Mouse (Mus musculus): ENCODE measurements at regions not wholly inside any gene's neighbourhood (a gene's known extent, or its start where the extent isn't known, plus 50 kb on each side); places are given as distances from the start of the nearest gene placed in this dataset.

DNA sequence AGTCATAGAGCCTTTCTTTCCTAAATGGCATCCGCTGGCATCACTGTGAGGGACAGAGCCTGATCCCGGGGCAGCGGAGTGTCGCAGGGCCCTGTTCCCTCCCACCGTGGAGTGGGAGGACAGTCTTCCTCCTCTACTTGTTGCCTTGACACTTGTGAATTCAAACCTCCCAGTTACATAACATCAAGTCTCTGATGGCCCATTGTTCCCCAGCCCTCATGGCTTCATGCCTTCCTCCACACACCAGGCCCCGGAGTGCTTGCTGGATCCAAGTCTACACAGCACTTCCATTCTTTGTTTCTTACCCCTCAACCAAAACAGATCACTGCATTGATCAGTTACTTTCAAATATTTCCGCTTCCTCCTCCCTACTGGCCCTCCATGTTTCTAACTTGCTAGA is 357.7 kb upstream of the Maf start:
- Histone ChIP-seq H3K9me3 (ENCODE audit: control insufficient read depth, insufficient read depth, low read depth, low read length) (no peaks in the 10 kb centered on the region), H3K4me1 (ENCODE audit: control insufficient read depth in 2 of 2, insufficient read depth in 2 of 2, low read length in 2 of 2, poor library complexity in 1 of 2) (no peaks in the 10 kb centered on the region), H3K27ac (ENCODE audit: insufficient read depth, low read depth, low read length, poor library complexity, severe bottlenecking) (no peak overlapping the region), H3K4me3 (ENCODE audit: insufficient read depth in 1 of 2, low read depth in 1 of 2, low read length in 2 of 2, poor library complexity in 1 of 2, severe bottlenecking in 1 of 2) (no peak overlapping the region), H3K9ac (ENCODE audit: insufficient read depth, low read depth, low read length, poor library complexity, severe bottlenecking) (no peak overlapping the region), H3K36me3 (ENCODE audit: control insufficient read depth, insufficient read depth, low read length, poor library complexity, severe bottlenecking) (no peaks in the 10 kb centered on the region)
- in situ Hi-C loops (cut with MboI; ENCODE audit: low sequenced_read_pairs in 2 of 2, unreplicated experiment in 2 of 2) = no loop called here
- no peak for DNase-seq (ENCODE audit: low read depth, low spot score)
- no peak for TF ChIP-seq MAFK (IDR thresholded peaks at IDR 0.05; ENCODE audit: insufficient read depth, low read depth, low read length)
- TF ChIP-seq ZNF384 (IDR thresholded peaks at IDR 0.05; ENCODE audit: low read depth, low read length) = no peak
- no peak for TF ChIP-seq HCFC1 (IDR thresholded peaks at IDR 0.05; ENCODE audit: borderline replicate concordance, insufficient read depth, low read length)
- no peak for TF ChIP-seq CHD2 (IDR thresholded peaks at IDR 0.05; ENCODE audit: low read depth, low read length)
- TF ChIP-seq ZC3H11A (IDR thresholded peaks at IDR 0.05; ENCODE audit: borderline replicate concordance, low read depth, low read length) = no peak

DNA sequence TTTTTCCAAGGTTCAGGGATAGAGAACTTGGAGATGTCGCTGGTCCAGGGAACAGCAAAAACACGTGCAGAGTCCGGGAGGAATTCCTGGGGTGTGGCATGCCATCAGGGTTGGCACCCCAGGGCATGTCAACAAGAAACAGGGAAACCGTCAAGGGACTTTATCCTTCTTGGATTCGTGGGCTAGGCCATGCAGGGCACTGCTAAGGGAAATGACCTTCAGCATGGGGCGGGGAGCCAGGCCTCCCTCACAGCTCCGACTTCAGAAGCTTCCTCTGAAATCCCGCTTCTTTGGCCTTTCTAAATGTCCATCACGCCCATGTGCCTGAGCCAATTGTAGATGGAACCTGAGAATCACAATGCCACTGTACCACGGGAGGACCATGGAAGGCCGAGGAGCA is 357.0 kb upstream of the Maf start:
- H3K9ac ChIP-seq (ENCODE audit: insufficient read depth, low read depth, low read length, poor library complexity, severe bottlenecking) = no peak overlapping the region
- H3K27ac ChIP-seq (ENCODE audit: insufficient read depth, low read depth, low read length, poor library complexity, severe bottlenecking) = no peak overlapping the region
- TF ChIP-seq ZC3H11A (IDR thresholded peaks at IDR 0.05; ENCODE audit: borderline replicate concordance, low read depth, low read length) (no peak), ZNF384 (IDR thresholded peaks at IDR 0.05; ENCODE audit: low read depth, low read length) (no peak), MAFK (IDR thresholded peaks at IDR 0.05; ENCODE audit: insufficient read depth, low read depth, low read length) (no peak), HCFC1 (IDR thresholded peaks at IDR 0.05; ENCODE audit: borderline replicate concordance, insufficient read depth, low read length) (no peak), CHD2 (IDR thresholded peaks at IDR 0.05; ENCODE audit: low read depth, low read length) (no peak)
- H3K9me3 ChIP-seq (ENCODE audit: control insufficient read depth, insufficient read depth, low read depth, low read length) = no peaks in the 10 kb centered on the region
- DNase-seq (ENCODE audit: low read depth, low spot score) = no peak
- no peaks in the 10 kb centered on the region for H3K36me3 ChIP-seq (ENCODE audit: control insufficient read depth, insufficient read depth, low read length, poor library complexity, severe bottlenecking)
- H3K4me1 ChIP-seq (ENCODE audit: control insufficient read depth in 2 of 2, insufficient read depth in 2 of 2, low read length in 2 of 2, poor library complexity in 1 of 2) = no peaks in the 10 kb centered on the region
- in situ Hi-C loops (cut with MboI; ENCODE audit: low sequenced_read_pairs in 2 of 2, unreplicated experiment in 2 of 2) = no loop called here
- no peak overlapping the region for H3K4me3 ChIP-seq (ENCODE audit: insufficient read depth in 1 of 2, low read depth in 1 of 2, low read length in 2 of 2, poor library complexity in 1 of 2, severe bottlenecking in 1 of 2)

DNA sequence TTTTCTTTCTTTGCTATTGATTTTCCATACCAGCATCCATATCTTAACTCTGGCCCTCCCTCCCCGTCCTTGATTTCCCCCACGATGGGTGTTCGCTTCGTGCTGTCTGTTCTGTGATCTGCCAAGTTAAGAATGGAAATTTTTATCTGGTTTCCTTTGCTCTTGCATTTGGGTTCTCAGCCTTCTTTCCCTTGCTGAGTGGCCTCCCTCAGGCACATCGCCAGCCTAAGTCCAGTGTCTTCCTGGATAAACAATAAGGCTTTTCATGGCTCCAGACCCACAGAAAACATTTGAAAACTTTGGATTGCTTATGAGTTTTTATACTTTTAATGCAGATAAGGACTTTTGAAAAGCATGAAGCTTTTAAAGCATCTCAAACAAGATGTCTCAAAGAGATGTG is 355.9 kb upstream of the Maf start:
- in situ Hi-C loops (cut with MboI; ENCODE audit: low sequenced_read_pairs in 2 of 2, unreplicated experiment in 2 of 2) = no loop called here
- no peak overlapping the region for H3K9ac ChIP-seq (ENCODE audit: insufficient read depth, low read depth, low read length, poor library complexity, severe bottlenecking)
- H3K27ac ChIP-seq (ENCODE audit: insufficient read depth, low read depth, low read length, poor library complexity, severe bottlenecking) = no peak overlapping the region
- H3K36me3 ChIP-seq (ENCODE audit: control insufficient read depth, insufficient read depth, low read length, poor library complexity, severe bottlenecking) = no peaks in the 10 kb centered on the region
- no peak overlapping the region for H3K4me3 ChIP-seq (ENCODE audit: insufficient read depth in 1 of 2, low read depth in 1 of 2, low read length in 2 of 2, poor library complexity in 1 of 2, severe bottlenecking in 1 of 2)
- DNase-seq (ENCODE audit: low read depth, low spot score) = no peak
- no peaks in the 10 kb centered on the region for H3K4me1 ChIP-seq (ENCODE audit: control insufficient read depth in 2 of 2, insufficient read depth in 2 of 2, low read length in 2 of 2, poor library complexity in 1 of 2)
- TF ChIP-seq ZNF384 (IDR thresholded peaks at IDR 0.05; ENCODE audit: low read depth, low read length) (no peak), MAFK (IDR thresholded peaks at IDR 0.05; ENCODE audit: insufficient read depth, low read depth, low read length) (no peak), ZC3H11A (IDR thresholded peaks at IDR 0.05; ENCODE audit: borderline replicate concordance, low read depth, low read length) (no peak), HCFC1 (IDR thresholded peaks at IDR 0.05; ENCODE audit: borderline replicate concordance, insufficient read depth, low read length) (no peak), CHD2 (IDR thresholded peaks at IDR 0.05; ENCODE audit: low read depth, low read length) (no peak)
- H3K9me3 ChIP-seq (ENCODE audit: control insufficient read depth, insufficient read depth, low read depth, low read length) = no peaks in the 10 kb centered on the region

DNA sequence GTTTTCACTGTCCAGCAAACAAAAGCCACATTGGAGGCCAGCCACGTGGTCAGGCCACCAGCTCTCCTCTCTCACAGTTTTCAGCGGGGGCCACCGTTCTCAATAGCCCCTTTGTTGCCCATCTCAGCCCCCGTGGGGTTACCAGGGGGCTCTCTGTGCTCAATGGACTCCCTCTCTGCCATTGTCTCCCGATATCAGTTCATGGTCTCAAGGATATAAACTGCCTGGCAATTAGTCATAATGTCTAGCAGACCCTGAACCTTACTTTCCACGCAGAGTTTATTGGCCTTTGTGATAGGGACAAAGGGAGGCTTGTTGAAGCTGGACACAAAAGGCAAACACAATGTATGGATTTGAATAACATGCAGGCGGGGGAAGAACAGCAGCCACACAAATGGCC is 345.9 kb upstream of the Maf start:
- H3K27ac ChIP-seq (ENCODE audit: insufficient read depth, low read depth, low read length, poor library complexity, severe bottlenecking) = no peak overlapping the region
- no peaks in the 10 kb centered on the region for H3K36me3 ChIP-seq (ENCODE audit: control insufficient read depth, insufficient read depth, low read length, poor library complexity, severe bottlenecking)
- TF ChIP-seq MAFK (IDR thresholded peaks at IDR 0.05; ENCODE audit: insufficient read depth, low read depth, low read length) (no peak), CHD2 (IDR thresholded peaks at IDR 0.05; ENCODE audit: low read depth, low read length) (no peak), ZC3H11A (IDR thresholded peaks at IDR 0.05; ENCODE audit: borderline replicate concordance, low read depth, low read length) (no peak), HCFC1 (IDR thresholded peaks at IDR 0.05; ENCODE audit: borderline replicate concordance, insufficient read depth, low read length) (no peak), ZNF384 (IDR thresholded peaks at IDR 0.05; ENCODE audit: low read depth, low read length) (no peak)
- in situ Hi-C loops (cut with MboI; ENCODE audit: low sequenced_read_pairs in 2 of 2, unreplicated experiment in 2 of 2) = no loop called here
- H3K4me3 ChIP-seq (ENCODE audit: insufficient read depth in 1 of 2, low read depth in 1 of 2, low read length in 2 of 2, poor library complexity in 1 of 2, severe bottlenecking in 1 of 2) = no peak overlapping the region
- DNase-seq (ENCODE audit: low read depth, low spot score) = no peak
- no peaks in the 10 kb centered on the region for H3K9me3 ChIP-seq (ENCODE audit: control insufficient read depth, insufficient read depth, low read depth, low read length)
- H3K9ac ChIP-seq (ENCODE audit: insufficient read depth, low read depth, low read length, poor library complexity, severe bottlenecking) = no peak overlapping the region
- no peaks in the 10 kb centered on the region for H3K4me1 ChIP-seq (ENCODE audit: control insufficient read depth in 2 of 2, insufficient read depth in 2 of 2, low read length in 2 of 2, poor library complexity in 1 of 2)

- no peak for TF ChIP-seq CHD2 (IDR thresholded peaks at IDR 0.05; ENCODE audit: low read depth, low read length)
- no peak for TF ChIP-seq ZC3H11A (IDR thresholded peaks at IDR 0.05; ENCODE audit: borderline replicate concordance, low read depth, low read length)
- TF ChIP-seq HCFC1 (IDR thresholded peaks at IDR 0.05; ENCODE audit: borderline replicate concordance, insufficient read depth, low read length) = no peak
- no peak for TF ChIP-seq ZNF384 (IDR thresholded peaks at IDR 0.05; ENCODE audit: low read depth, low read length)
- TF ChIP-seq MAFK (IDR thresholded peaks at IDR 0.05; ENCODE audit: insufficient read depth, low read depth, low read length) = no peak
- no peak overlapping the region for H3K9ac ChIP-seq (ENCODE audit: insufficient read depth, low read depth, low read length, poor library complexity, severe bottlenecking)
- H3K27ac ChIP-seq (ENCODE audit: insufficient read depth, low read depth, low read length, poor library complexity, severe bottlenecking) = no peak overlapping the region
- in situ Hi-C loops (cut with MboI; ENCODE audit: low sequenced_read_pairs in 2 of 2, unreplicated experiment in 2 of 2) = no loop called here
- no peaks in the 10 kb centered on the region for H3K36me3 ChIP-seq (ENCODE audit: control insufficient read depth, insufficient read depth, low read length, poor library complexity, severe bottlenecking)
- no peaks in the 10 kb centered on the region for H3K9me3 ChIP-seq (ENCODE audit: control insufficient read depth, insufficient read depth, low read depth, low read length)
- no peak for DNase-seq (ENCODE audit: low read depth, low spot score)
- no peaks in the 10 kb centered on the region for H3K4me1 ChIP-seq (ENCODE audit: control insufficient read depth in 2 of 2, insufficient read depth in 2 of 2, low read length in 2 of 2, poor library complexity in 1 of 2)
- no peak overlapping the region for H3K4me3 ChIP-seq (ENCODE audit: insufficient read depth in 1 of 2, low read depth in 1 of 2, low read length in 2 of 2, poor library complexity in 1 of 2, severe bottlenecking in 1 of 2)
Observed at GRCm38 (mm10) chr8:116053043-116053442, 345.4 kb upstream of the Maf start.

Measured in ES-E14 (cell line).